Mouse (Mus musculus): ENCODE measurements at regions not wholly inside any gene's neighbourhood (a gene's known extent, or its start where the extent isn't known, plus 50 kb on each side); places are given as distances from the start of the nearest gene placed in this dataset.

- WGBS: 91% methylated on average over 3 of the region's 3 CpGs
- Histone ChIP-seq H3K27ac (replicated peaks; ENCODE audit: low read depth, low read length) (no peak overlapping the region), H3K4me1 (ENCODE audit: control insufficient read depth, insufficient read depth, low read length) (no peaks in the 10 kb centered on the region), H3K9ac (replicated peaks; ENCODE audit: low read length) (no peak overlapping the region), H3K36me3 (ENCODE audit: control insufficient read depth, insufficient read depth, low read length) (no peaks in the 10 kb centered on the region), H3K4me2 (ENCODE audit: low read length) (no peak overlapping the region), H3K9me3 (ENCODE audit: control insufficient read depth, low read length) (no peaks in the 10 kb centered on the region), H3K27me3 (ENCODE audit: control insufficient read depth, insufficient read depth, low read length) (no peaks in the 10 kb centered on the region), H3K4me3 (replicated peaks; ENCODE audit: low read depth, low read length) (no peak overlapping the region)
- DNase-seq: no peak
- no peak for ATAC-seq (ENCODE audit: low FRiP score, low TSS enrichment)
These were observed 591.9 kb upstream of the Cdh6 start for GRCm38 (mm10) chr15:13765411-13765810.

GRCm38 (mm10) chr15:13764587-13764986 is 591.1 kb upstream of the Cdh6 start:
- no peak for ATAC-seq (ENCODE audit: low FRiP score, low TSS enrichment)
- WGBS: 79% methylated on average over 1 of the region's 1 CpGs
- no peak overlapping the region for H3K9ac ChIP-seq (replicated peaks; ENCODE audit: low read length)

GRCm38 (mm10) chr15:13746559-13746958 is 573.1 kb upstream of the Cdh6 start:
- Histone ChIP-seq H3K9me3 (ENCODE audit: control insufficient read depth, low read length) (no peaks in the 10 kb centered on the region), H3K9ac (replicated peaks; ENCODE audit: low read length) (no peak overlapping the region), H3K4me2 (ENCODE audit: low read length) (no peak overlapping the region), H3K36me3 (ENCODE audit: control insufficient read depth, insufficient read depth, low read length) (no peaks in the 10 kb centered on the region), H3K4me3 (replicated peaks; ENCODE audit: low read depth, low read length) (no peak overlapping the region), H3K4me1 (ENCODE audit: control insufficient read depth, insufficient read depth, low read length) (no peaks in the 10 kb centered on the region), H3K27me3 (ENCODE audit: control insufficient read depth, insufficient read depth, low read length) (no peaks in the 10 kb centered on the region), H3K27ac (replicated peaks; ENCODE audit: low read depth, low read length) (no peak overlapping the region)
- 79% methylated on average over 2 of the region's 2 CpGs for WGBS
- DNase-seq (no peak), ATAC-seq (ENCODE audit: low FRiP score, low TSS enrichment) (no peak)

More at GRCm38 (mm10) chr15:13764587-13764986, 591.1 kb upstream of the Cdh6 start:
- Histone ChIP-seq H3K27ac (replicated peaks; ENCODE audit: low read depth, low read length) (no peak overlapping the region), H3K4me3 (replicated peaks; ENCODE audit: low read depth, low read length) (no peak overlapping the region), H3K36me3 (ENCODE audit: control insufficient read depth, insufficient read depth, low read length) (no peaks in the 10 kb centered on the region), H3K4me1 (ENCODE audit: control insufficient read depth, insufficient read depth, low read length) (no peaks in the 10 kb centered on the region), H3K4me2 (ENCODE audit: low read length) (no peak overlapping the region), H3K9me3 (ENCODE audit: control insufficient read depth, low read length) (no peaks in the 10 kb centered on the region), H3K27me3 (ENCODE audit: control insufficient read depth, insufficient read depth, low read length) (no peaks in the 10 kb centered on the region)
- no peak for DNase-seq

- Histone ChIP-seq H3K36me3 (ENCODE audit: control insufficient read depth, insufficient read depth, low read length) (no peaks in the 10 kb centered on the region), H3K27ac (replicated peaks; ENCODE audit: low read depth, low read length) (no peak overlapping the region)
These were observed 532.8 kb upstream of the Cdh6 start for GRCm38 (mm10) chr15:13706276-13706675.

GRCm38 (mm10) chr15:13705187-13705586 is 531.7 kb upstream of the Cdh6 start:
- Histone ChIP-seq H3K4me2 (ENCODE audit: low read length) (no peak overlapping the region), H3K4me3 (replicated peaks; ENCODE audit: low read depth, low read length) (no peak overlapping the region), H3K4me1 (ENCODE audit: control insufficient read depth, insufficient read depth, low read length) (no peaks in the 10 kb centered on the region), H3K27me3 (ENCODE audit: control insufficient read depth, insufficient read depth, low read length) (no peaks in the 10 kb centered on the region), H3K27ac (replicated peaks; ENCODE audit: low read depth, low read length) (no peak overlapping the region), H3K9me3 (ENCODE audit: control insufficient read depth, low read length) (no peaks in the 10 kb centered on the region), H3K36me3 (ENCODE audit: control insufficient read depth, insufficient read depth, low read length) (no peaks in the 10 kb centered on the region), H3K9ac (replicated peaks; ENCODE audit: low read length) (no peak overlapping the region)
- no peak for ATAC-seq (ENCODE audit: low FRiP score, low TSS enrichment)
- DNase-seq: no peak
- 91% methylated on average over 4 of the region's 4 CpGs for WGBS

More at GRCm38 (mm10) chr15:13706276-13706675, 532.8 kb upstream of the Cdh6 start:
- H3K4me2 ChIP-seq (ENCODE audit: low read length): no peak overlapping the region
- no peak overlapping the region for H3K4me3 ChIP-seq (replicated peaks; ENCODE audit: low read depth, low read length)
- no peak for ATAC-seq (ENCODE audit: low FRiP score, low TSS enrichment)
- no peak overlapping the region for H3K9ac ChIP-seq (replicated peaks; ENCODE audit: low read length)
- DNase-seq: no peak
- no peaks in the 10 kb centered on the region for H3K9me3 ChIP-seq (ENCODE audit: control insufficient read depth, low read length)
- H3K27me3 ChIP-seq (ENCODE audit: control insufficient read depth, insufficient read depth, low read length): no peaks in the 10 kb centered on the region
- H3K4me1 ChIP-seq (ENCODE audit: control insufficient read depth, insufficient read depth, low read length): no peaks in the 10 kb centered on the region

- DNase-seq (no peak), ATAC-seq (ENCODE audit: low FRiP score, low TSS enrichment) (no peak)
- H3K36me3 ChIP-seq (ENCODE audit: control insufficient read depth, insufficient read depth, low read length): no peaks in the 10 kb centered on the region
- 46% methylated on average over 3 of the region's 3 CpGs for WGBS
- H3K4me3 ChIP-seq (replicated peaks; ENCODE audit: low read depth, low read length): no peak overlapping the region
- no peak overlapping the region for H3K9ac ChIP-seq (replicated peaks; ENCODE audit: low read length)
- H3K4me1 ChIP-seq (ENCODE audit: control insufficient read depth, insufficient read depth, low read length): no peaks in the 10 kb centered on the region
- no peak overlapping the region for H3K27ac ChIP-seq (replicated peaks; ENCODE audit: low read depth, low read length)
- H3K9me3 ChIP-seq (ENCODE audit: control insufficient read depth, low read length): no peaks in the 10 kb centered on the region
- H3K4me2 ChIP-seq (ENCODE audit: low read length): no peak overlapping the region
- no peaks in the 10 kb centered on the region for H3K27me3 ChIP-seq (ENCODE audit: control insufficient read depth, insufficient read depth, low read length)
These were observed 494.7 kb upstream of the Cdh6 start for GRCm38 (mm10) chr15:13668193-13668592.

GRCm38 (mm10) chr15:13667278-13667677 is 493.8 kb upstream of the Cdh6 start:
- ATAC-seq (ENCODE audit: low FRiP score, low TSS enrichment) (no peak), DNase-seq (no peak)

GRCm38 (mm10) chr15:13662275-13662674 is 488.8 kb upstream of the Cdh6 start:
- Histone ChIP-seq H3K9me3 (ENCODE audit: control insufficient read depth, low read length) (no peaks in the 10 kb centered on the region), H3K27ac (replicated peaks; ENCODE audit: low read depth, low read length) (no peak overlapping the region), H3K4me1 (ENCODE audit: control insufficient read depth, insufficient read depth, low read length) (no peaks in the 10 kb centered on the region), H3K4me3 (replicated peaks; ENCODE audit: low read depth, low read length) (no peak overlapping the region), H3K27me3 (ENCODE audit: control insufficient read depth, insufficient read depth, low read length) (no peaks in the 10 kb centered on the region), H3K36me3 (ENCODE audit: control insufficient read depth, insufficient read depth, low read length) (no peaks in the 10 kb centered on the region), H3K4me2 (ENCODE audit: low read length) (no peak overlapping the region), H3K9ac (replicated peaks; ENCODE audit: low read length) (no peak overlapping the region)
- DNase-seq: no peak
- WGBS: 81% methylated on average over 1 of the region's 1 CpGs
- ATAC-seq (ENCODE audit: low FRiP score, low TSS enrichment): no peak

More at GRCm38 (mm10) chr15:13667278-13667677, 493.8 kb upstream of the Cdh6 start:
- no peak overlapping the region for H3K9ac ChIP-seq (replicated peaks; ENCODE audit: low read length)
- no peak overlapping the region for H3K4me3 ChIP-seq (replicated peaks; ENCODE audit: low read depth, low read length)
- WGBS: 97% methylated on average over 4 of the region's 4 CpGs
- no peaks in the 10 kb centered on the region for H3K27me3 ChIP-seq (ENCODE audit: control insufficient read depth, insufficient read depth, low read length)
- H3K27ac ChIP-seq (replicated peaks; ENCODE audit: low read depth, low read length): no peak overlapping the region
- no peak overlapping the region for H3K4me2 ChIP-seq (ENCODE audit: low read length)
- H3K36me3 ChIP-seq (ENCODE audit: control insufficient read depth, insufficient read depth, low read length): no peaks in the 10 kb centered on the region
- no peaks in the 10 kb centered on the region for H3K9me3 ChIP-seq (ENCODE audit: control insufficient read depth, low read length)
- no peaks in the 10 kb centered on the region for H3K4me1 ChIP-seq (ENCODE audit: control insufficient read depth, insufficient read depth, low read length)

GRCm38 (mm10) chr15:13655038-13655437 is 481.6 kb upstream of the Cdh6 start:
- H3K9ac ChIP-seq (replicated peaks; ENCODE audit: low read length): no peak overlapping the region
- WGBS: 82% methylated on average over 3 of the region's 3 CpGs

More at GRCm38 (mm10) chr15:13655038-13655437, 481.6 kb upstream of the Cdh6 start:
- H3K4me3 ChIP-seq (replicated peaks; ENCODE audit: low read depth, low read length): no peak overlapping the region
- DNase-seq: no peak
- no peaks in the 10 kb centered on the region for H3K4me1 ChIP-seq (ENCODE audit: control insufficient read depth, insufficient read depth, low read length)
- no peaks in the 10 kb centered on the region for H3K27me3 ChIP-seq (ENCODE audit: control insufficient read depth, insufficient read depth, low read length)
- H3K27ac ChIP-seq (replicated peaks; ENCODE audit: low read depth, low read length): no peak overlapping the region
- H3K36me3 ChIP-seq (ENCODE audit: control insufficient read depth, insufficient read depth, low read length): no peaks in the 10 kb centered on the region
- no peaks in the 10 kb centered on the region for H3K9me3 ChIP-seq (ENCODE audit: control insufficient read depth, low read length)
- H3K4me2 ChIP-seq (ENCODE audit: low read length): no peak overlapping the region
- ATAC-seq (ENCODE audit: low FRiP score, low TSS enrichment): no peak

Measured in midbrain, embryonic 14.5 days (tissue).